Mouse (Mus musculus): ENCODE results near the gene Ddc. TPM values are rescaled to one million over a fixed set of nuclear protein-coding genes. Genes with fewer than 3 reads are reported as not detected.
A peak's percentile ranks its signal among the peaks of the same experiment; 100 is the strongest.

Ddc gene
- polyA plus RNA-seq, 1 experiment from 2014 or later = 114 TPM

DNA sequence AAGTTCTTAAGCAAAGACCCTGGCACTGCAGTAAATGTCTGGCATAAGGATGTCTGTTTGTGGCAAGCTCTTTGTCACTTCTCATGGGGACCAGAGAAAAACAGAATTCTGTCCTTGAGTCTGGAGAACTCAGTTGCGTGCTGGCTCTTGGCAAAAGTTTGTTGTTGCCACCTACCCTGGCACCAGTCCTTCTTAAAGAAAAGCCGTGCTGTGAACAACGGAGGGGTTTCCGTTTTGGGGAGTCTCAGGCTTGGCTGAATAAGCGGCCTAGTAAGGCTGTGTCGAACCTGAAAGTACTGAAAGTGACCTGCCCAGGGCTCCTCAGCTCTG lies 65.2 kb downstream of the Ddc start:
- Histone ChIP-seq H3K27me3 (ENCODE audit: control insufficient read depth, insufficient read depth, low read length) (no peaks in the 10 kb centered on the region), H3K27ac (replicated peaks in 1 of 2; ENCODE audit: control insufficient read depth in 1 of 2, insufficient read depth in 1 of 2, low read depth in 2 of 2, low read length in 2 of 2) (peak overlapping the region; percentile 89 to 96), H3K36me3 (ENCODE audit: control insufficient read depth, insufficient read depth, low read length) (no peaks in the 10 kb centered on the region), H3K9me3 (ENCODE audit: control insufficient read depth, low read length) (no peaks in the 10 kb centered on the region), H3K9ac (ENCODE audit: low read length) (peak overlapping the region; percentile 63), H3K4me1 (ENCODE audit: control insufficient read depth in 2 of 2, insufficient read depth in 2 of 2, low read length in 2 of 2) (peaks cover 47 to 79% of the 10 kb centered on the region in 2 experiments), H3K4me2 (ENCODE audit: low read length) (0 out of 2 replicates have a peak overlapping the region, but pooled peaks have one; percentile 4), H3K4me3 (ENCODE audit: control insufficient read depth in 1 of 2, insufficient read depth in 1 of 2, low read depth in 1 of 2, low read length in 2 of 2) (no peak overlapping the region)
- WGBS = 16% methylated on average over 6 of the region's 6 CpGs
- ATAC-seq (ENCODE audit: insufficient number of reproducible peaks, insufficient read depth, low FRiP score, low read depth) = no peak

- peak overlapping the region; percentile 89 to 96 for H3K27ac ChIP-seq (replicated peaks in 1 of 2; ENCODE audit: control insufficient read depth in 1 of 2, insufficient read depth in 1 of 2, low read depth in 2 of 2, low read length in 2 of 2)
- ATAC-seq (ENCODE audit: insufficient number of reproducible peaks, insufficient read depth, low FRiP score, low read depth) = no peak
- H3K4me3 ChIP-seq (ENCODE audit: control insufficient read depth in 1 of 2, insufficient read depth in 1 of 2, low read depth in 1 of 2, low read length in 2 of 2) = no peak overlapping the region
- peaks cover 47 to 77% of the 10 kb centered on the region in 2 experiments for H3K4me1 ChIP-seq (ENCODE audit: control insufficient read depth in 2 of 2, insufficient read depth in 2 of 2, low read length in 2 of 2)
- no peaks in the 10 kb centered on the region for H3K9me3 ChIP-seq (ENCODE audit: control insufficient read depth, low read length)
- peak overlapping the region; percentile 63 for H3K9ac ChIP-seq (ENCODE audit: low read length)
- no peaks in the 10 kb centered on the region for H3K36me3 ChIP-seq (ENCODE audit: control insufficient read depth, insufficient read depth, low read length)
- H3K27me3 ChIP-seq (ENCODE audit: control insufficient read depth, insufficient read depth, low read length) = no peaks in the 10 kb centered on the region
- 1% methylated on average over 6 of the region's 6 CpGs for WGBS
- peak overlapping the region; percentile 4; the same call in 1 of the 2 replicates for H3K4me2 ChIP-seq (ENCODE audit: low read length)
Measured at GRCm38 (mm10) chr11:11831940-11832754, 65.8 kb downstream of the Ddc start.

DNA sequence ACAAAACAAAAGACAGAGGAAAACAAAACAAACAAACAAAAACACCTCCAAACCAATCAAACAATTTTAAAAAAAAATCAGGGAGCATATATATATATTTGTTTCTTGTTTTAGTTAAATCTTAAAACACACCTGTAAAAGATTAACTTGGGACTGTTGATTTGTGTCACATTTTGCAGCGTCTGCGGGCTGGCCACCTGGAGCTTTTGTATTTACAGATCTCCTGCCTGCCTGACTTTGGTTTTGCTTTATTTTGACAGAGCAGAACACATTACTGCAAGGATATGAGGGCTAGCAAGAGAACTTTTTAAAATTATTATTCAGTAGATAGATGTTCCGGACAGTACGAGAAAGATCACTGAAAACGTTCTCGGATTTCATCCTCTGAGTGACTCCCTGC lies 66.4 kb downstream of the Ddc start:
- no peak for ATAC-seq (ENCODE audit: insufficient number of reproducible peaks, insufficient read depth, low FRiP score, low read depth)
- Histone ChIP-seq H3K27ac (replicated peaks in 1 of 2; ENCODE audit: control insufficient read depth in 1 of 2, insufficient read depth in 1 of 2, low read depth in 2 of 2, low read length in 2 of 2) (peak overlapping the region; percentile 60 to 89), H3K4me3 (ENCODE audit: control insufficient read depth in 1 of 2, insufficient read depth in 1 of 2, low read depth in 1 of 2, low read length in 2 of 2) (no peak overlapping the region), H3K9ac (ENCODE audit: low read length) (peak overlapping the region; percentile 63), H3K4me1 (ENCODE audit: control insufficient read depth in 2 of 2, insufficient read depth in 2 of 2, low read length in 2 of 2) (peaks cover 44 to 75% of the 10 kb centered on the region in 2 experiments), H3K4me2 (ENCODE audit: low read length) (no peak overlapping the region), H3K27me3 (ENCODE audit: control insufficient read depth, insufficient read depth, low read length) (no peaks in the 10 kb centered on the region), H3K36me3 (ENCODE audit: control insufficient read depth, insufficient read depth, low read length) (no peaks in the 10 kb centered on the region), H3K9me3 (ENCODE audit: control insufficient read depth, low read length) (no peaks in the 10 kb centered on the region)
- WGBS = 25% methylated on average over 6 of the region's 6 CpGs

- Histone ChIP-seq H3K9ac (ENCODE audit: low read length) (peak overlapping the region; percentile 57), H3K36me3 (ENCODE audit: control insufficient read depth, insufficient read depth, low read length) (no peaks in the 10 kb centered on the region), H3K4me2 (ENCODE audit: low read length) (no peak overlapping the region), H3K4me3 (ENCODE audit: control insufficient read depth in 1 of 2, insufficient read depth in 1 of 2, low read depth in 1 of 2, low read length in 2 of 2) (no peak overlapping the region), H3K4me1 (ENCODE audit: control insufficient read depth in 2 of 2, insufficient read depth in 2 of 2, low read length in 2 of 2) (peaks cover 42 to 72% of the 10 kb centered on the region in 2 experiments), H3K9me3 (ENCODE audit: control insufficient read depth, low read length) (no peaks in the 10 kb centered on the region), H3K27ac (replicated peaks in 1 of 2; ENCODE audit: control insufficient read depth in 1 of 2, insufficient read depth in 1 of 2, low read depth in 2 of 2, low read length in 2 of 2) (peak overlapping the region; percentile 88 to 92), H3K27me3 (ENCODE audit: control insufficient read depth, insufficient read depth, low read length) (no peaks in the 10 kb centered on the region)
- no peak for ATAC-seq (ENCODE audit: insufficient number of reproducible peaks, insufficient read depth, low FRiP score, low read depth)
- 27% methylated on average over 12 of the region's 12 CpGs for WGBS
Measured at GRCm38 (mm10) chr11:11830884-11831495, 67.0 kb downstream of the Ddc start.

DNA sequence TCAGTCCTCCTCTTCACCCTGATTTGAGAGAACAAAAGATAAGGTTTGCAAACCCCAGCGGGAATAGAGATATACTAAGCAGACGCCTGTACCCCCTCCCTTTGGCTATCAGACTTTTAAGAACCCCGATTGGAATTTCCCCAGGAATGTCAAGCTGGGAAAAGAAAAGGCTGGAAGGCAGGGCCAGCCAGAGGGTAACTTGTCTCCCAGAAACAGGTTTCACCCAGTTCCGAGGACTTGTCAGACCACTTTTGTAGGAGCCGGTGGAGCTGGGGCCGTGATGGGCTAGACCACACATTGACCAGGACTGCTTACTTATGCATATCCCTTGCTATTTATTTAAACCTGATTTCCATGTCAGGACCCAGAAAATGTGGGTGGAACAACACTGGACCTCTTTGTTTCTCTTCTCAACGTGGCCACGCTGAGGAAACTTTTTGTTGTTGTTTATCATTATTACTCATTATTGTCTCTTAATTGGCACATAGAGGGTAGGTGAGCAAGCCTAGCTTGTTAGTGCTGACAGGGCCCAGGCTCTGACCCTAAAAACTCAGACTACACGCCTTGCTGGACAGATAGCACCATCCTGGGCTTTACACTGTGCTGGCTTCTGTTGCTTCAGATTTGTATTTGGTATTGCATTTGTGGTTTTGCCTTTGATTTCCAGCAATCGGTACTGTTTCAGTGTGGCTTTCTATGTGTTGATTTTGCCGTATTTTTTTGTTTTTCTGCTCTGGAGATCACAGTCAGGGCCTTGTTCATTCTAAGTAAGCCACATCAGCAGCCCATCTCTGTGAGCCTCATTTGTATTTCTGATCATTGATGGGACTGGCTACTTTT lies 68.6 kb downstream of the Ddc start:
- Histone ChIP-seq H3K4me1 (ENCODE audit: control insufficient read depth in 2 of 2, insufficient read depth in 2 of 2, low read length in 2 of 2) (peaks cover 52 to 80% of the 10 kb centered on the region in 2 experiments), H3K36me3 (ENCODE audit: control insufficient read depth, insufficient read depth, low read length) (no peaks in the 10 kb centered on the region), H3K27me3 (ENCODE audit: control insufficient read depth, insufficient read depth, low read length) (no peaks in the 10 kb centered on the region), H3K4me3 (ENCODE audit: control insufficient read depth in 1 of 2, insufficient read depth in 1 of 2, low read depth in 1 of 2, low read length in 2 of 2) (no peak overlapping the region), H3K27ac (replicated peaks in 1 of 2; ENCODE audit: control insufficient read depth in 1 of 2, insufficient read depth in 1 of 2, low read depth in 2 of 2, low read length in 2 of 2) (peak overlapping the region; percentile 91 to 92), H3K9ac (ENCODE audit: low read length) (peak overlapping the region; percentile 57), H3K9me3 (ENCODE audit: control insufficient read depth, low read length) (no peaks in the 10 kb centered on the region), H3K4me2 (ENCODE audit: low read length) (peak overlapping the region; percentile 26; the same call in 1 of the 2 replicates)
- ATAC-seq (ENCODE audit: insufficient number of reproducible peaks, insufficient read depth, low FRiP score, low read depth) = no peak
- 19% methylated on average over 11 of the region's 11 CpGs for WGBS

DNA sequence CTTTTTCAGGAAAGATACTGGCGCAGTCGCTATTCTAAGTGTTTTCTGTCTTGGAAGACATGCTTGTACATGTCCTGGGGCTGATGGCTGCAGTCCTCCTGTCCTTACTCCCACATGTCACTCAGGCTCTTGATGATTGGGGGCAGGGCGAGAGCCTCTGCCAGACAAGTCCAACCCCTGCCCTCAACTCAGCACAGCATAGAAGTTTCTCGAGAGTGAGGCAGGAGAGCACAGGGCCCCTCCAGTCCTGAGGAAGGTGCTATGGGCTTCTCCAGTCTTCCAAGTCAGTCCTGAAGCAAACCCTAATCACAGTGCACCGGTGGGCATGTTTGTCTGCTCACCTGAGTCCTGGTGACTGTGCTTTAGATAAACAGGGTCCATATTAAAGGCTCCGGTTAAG lies 69.2 kb downstream of the Ddc start:
- 14% methylated on average over 6 of the region's 6 CpGs for WGBS
- peak overlapping the region; percentile 57 for H3K9ac ChIP-seq (ENCODE audit: low read length)
- peak overlapping the region; percentile 26; the same call in 1 of the 2 replicates for H3K4me2 ChIP-seq (ENCODE audit: low read length)
- 0 out of 2 replicates have a peak, but pooled peaks have one; percentile 6 for ATAC-seq (ENCODE audit: insufficient number of reproducible peaks, insufficient read depth, low FRiP score, low read depth)
- H3K27ac ChIP-seq (replicated peaks in 1 of 2; ENCODE audit: control insufficient read depth in 1 of 2, insufficient read depth in 1 of 2, low read depth in 2 of 2, low read length in 2 of 2) = peak overlapping the region; percentile 91 to 92
- peaks cover 57 to 85% of the 10 kb centered on the region in 2 experiments for H3K4me1 ChIP-seq (ENCODE audit: control insufficient read depth in 2 of 2, insufficient read depth in 2 of 2, low read length in 2 of 2)
- H3K9me3 ChIP-seq (ENCODE audit: control insufficient read depth, low read length) = no peaks in the 10 kb centered on the region
- H3K27me3 ChIP-seq (ENCODE audit: control insufficient read depth, insufficient read depth, low read length) = no peaks in the 10 kb centered on the region
- no peaks in the 10 kb centered on the region for H3K36me3 ChIP-seq (ENCODE audit: control insufficient read depth, insufficient read depth, low read length)
- H3K4me3 ChIP-seq (ENCODE audit: control insufficient read depth in 1 of 2, insufficient read depth in 1 of 2, low read depth in 1 of 2, low read length in 2 of 2) = no peak overlapping the region

- H3K4me2 ChIP-seq (ENCODE audit: low read length) = peak overlapping the region; percentile 26; the same call in 1 of the 2 replicates
- H3K27ac ChIP-seq (replicated peaks in 1 of 2; ENCODE audit: control insufficient read depth in 1 of 2, insufficient read depth in 1 of 2, low read depth in 2 of 2, low read length in 2 of 2) = peak overlapping the region; percentile 91 to 92
- H3K27me3 ChIP-seq (ENCODE audit: control insufficient read depth, insufficient read depth, low read length) = no peaks in the 10 kb centered on the region
- no peaks in the 10 kb centered on the region for H3K36me3 ChIP-seq (ENCODE audit: control insufficient read depth, insufficient read depth, low read length)
- no peak for ATAC-seq (ENCODE audit: insufficient number of reproducible peaks, insufficient read depth, low FRiP score, low read depth)
- peaks cover 56 to 86% of the 10 kb centered on the region in 2 experiments for H3K4me1 ChIP-seq (ENCODE audit: control insufficient read depth in 2 of 2, insufficient read depth in 2 of 2, low read length in 2 of 2)
- peak overlapping the region; percentile 57 for H3K9ac ChIP-seq (ENCODE audit: low read length)
- WGBS = 49% methylated on average over 5 of the region's 5 CpGs
- H3K9me3 ChIP-seq (ENCODE audit: control insufficient read depth, low read length) = no peaks in the 10 kb centered on the region
- H3K4me3 ChIP-seq (ENCODE audit: control insufficient read depth in 1 of 2, insufficient read depth in 1 of 2, low read depth in 1 of 2, low read length in 2 of 2) = no peak overlapping the region
Measured at GRCm38 (mm10) chr11:11828251-11828650, 69.7 kb downstream of the Ddc start.
